Mouse (Mus musculus) frontal cortex, postnatal 14 days (tissue): ENCODE measurements around the gene Hdac4.
A peak's percentile ranks its signal among the peaks of the same experiment; 100 is the strongest.

ENCODE experiments used
- DNase-seq, 2 experiments: peaks; one replicate each; pipeline ENCODE4 v3.0.0; 2022; ENCODE audit warnings: low spot score in 2 of 2

Hdac4 gene

GRCm38 (mm10) chr1:92100371-92100891 lies 95.1 kb downstream of the Hdac4 start:
- peak; percentile 23 to 25 for DNase-seq

- DNase-seq = peak in 1 of 2 experiments; percentile 37
These were observed 95.5 kb downstream of the Hdac4 start for GRCm38 (mm10) chr1:92099964-92100363.

- no peak for DNase-seq
These were observed 96.0 kb downstream of the Hdac4 start for GRCm38 (mm10) chr1:92099502-92099901.

- no peak for DNase-seq
These were observed 97.0 kb downstream of the Hdac4 start for GRCm38 (mm10) chr1:92098456-92098855.

GRCm38 (mm10) chr1:92096991-92097525 lies 98.4 kb downstream of the Hdac4 start:
- DNase-seq = no peak

GRCm38 (mm10) chr1:92092286-92092685 lies 103.2 kb downstream of the Hdac4 start:
- no peak for DNase-seq

GRCm38 (mm10) chr1:92087821-92088220 lies 107.7 kb downstream of the Hdac4 start:
- no peak for DNase-seq

GRCm38 (mm10) chr1:92087343-92087742 lies 108.2 kb downstream of the Hdac4 start:
- no peak for DNase-seq

GRCm38 (mm10) chr1:92086841-92087240 lies 108.7 kb downstream of the Hdac4 start:
- DNase-seq = no peak

GRCm38 (mm10) chr1:92086277-92086813 lies 109.2 kb downstream of the Hdac4 start:
- DNase-seq = no peak

GRCm38 (mm10) chr1:92084738-92085137 lies 110.8 kb downstream of the Hdac4 start:
- DNase-seq = no peak

- no peak for DNase-seq
These were observed 111.5 kb downstream of the Hdac4 start for GRCm38 (mm10) chr1:92084004-92084403.

- no peak for DNase-seq
These were observed 112.5 kb downstream of the Hdac4 start for GRCm38 (mm10) chr1:92082837-92083541.

GRCm38 (mm10) chr1:92082156-92082836 lies 113.2 kb downstream of the Hdac4 start:
- DNase-seq = no peak

- no peak for DNase-seq
These were observed 115.4 kb downstream of the Hdac4 start for GRCm38 (mm10) chr1:92079982-92080537.

GRCm38 (mm10) chr1:92075312-92075711 lies 120.2 kb downstream of the Hdac4 start:
- DNase-seq = no peak

- DNase-seq = no peak
These were observed 120.8 kb downstream of the Hdac4 start for GRCm38 (mm10) chr1:92074655-92075054.

GRCm38 (mm10) chr1:92069932-92070677 lies 125.4 kb downstream of the Hdac4 start:
- no peak for DNase-seq

- DNase-seq = no peak
These were observed 126.0 kb downstream of the Hdac4 start for GRCm38 (mm10) chr1:92069464-92069863.

- DNase-seq = no peak
These were observed 131.2 kb downstream of the Hdac4 start for GRCm38 (mm10) chr1:92064307-92064706.

- DNase-seq = no peak
These were observed 132.2 kb downstream of the Hdac4 start for GRCm38 (mm10) chr1:92063271-92063670.
